Mouse (Mus musculus) gastrocnemius, postnatal 36 days (tissue): ENCODE data around the gene Gm4756. TPM values are rescaled to one million over a fixed set of nuclear protein-coding genes. Genes with fewer than 3 reads are reported as not detected.
"Not testable (repeated sequence)": the region's sequence is repeated elsewhere in the genome, so short reads cannot be mapped to it uniquely, and the experiment has no call there.

Source experiments
- DNase-seq, 2 experiments: peaks; one replicate each; pipeline ENCODE4 v3.0.0; 2022
- intact Hi-C: fragments of 180-260 bp; cut with DNase I; formaldehyde crosslinking; loops from one replicate; pipeline ENCODE4 v1.15.1; 2025
- long read RNA-seq, 2 experiments: library from polyadenylated mRNA; stranded (forward); transcript quantifications; one replicate each; pipeline ENCODE4 v2.0.0; 2021
- total RNA-seq, 2 experiments: library from RNA; stranded (reverse); gene quantifications; 2 replicates each; pipeline ENCODE4 v1.2.3; 2021

The Gm4756 gene
- total RNA-seq = not detected
- long read RNA-seq, experiment 1 = 0 reads
- long read RNA-seq, experiment 2 = 0 reads

- intact Hi-C loops = loop anchor here (5.0 to 10.0 kb wide), 3 partner anchors 112 to 545 kb away; partner anchors contain the start of gene Pcnx4
- DNase-seq = no peak
Observed at GRCm38 (mm10) chr12:72649611-72650330, at the start of gene Gm4756. Gene Gm4756, minus strand, starts transcription at chr12:72649661.

DNA sequence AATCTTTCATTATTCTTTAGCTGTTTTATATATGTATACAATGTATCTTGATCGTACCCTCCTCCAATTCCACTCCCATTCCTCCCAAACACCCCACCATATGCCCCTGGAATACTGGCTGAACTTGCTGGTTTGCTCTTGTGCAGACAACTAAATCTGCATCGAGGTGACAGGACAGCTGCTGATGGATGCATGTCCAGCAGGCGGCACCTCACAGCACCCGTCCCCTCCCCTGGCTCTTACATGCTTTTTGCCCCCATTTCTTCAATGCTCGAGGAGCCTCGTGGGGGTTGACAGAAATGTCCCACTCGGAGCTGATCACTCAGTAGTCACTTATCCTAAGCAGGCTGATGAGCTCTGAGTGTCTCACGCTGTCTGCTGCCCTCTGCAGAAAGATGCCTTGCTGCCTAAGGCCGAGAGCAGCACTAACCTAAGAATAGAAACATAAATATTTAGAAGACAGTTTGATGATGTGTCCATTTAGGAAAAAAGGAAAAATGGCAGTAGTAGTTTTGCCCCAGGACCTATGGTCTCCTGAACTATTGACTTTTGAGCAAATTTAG is 45.5 kb upstream of the Gm4756 start:
- DNase-seq = no peak
- intact Hi-C loops = loop anchor here (5.0 to 10.0 kb wide), 4 partner anchors 38 to 280 kb away; partner anchors contain the start of gene Pcnx4

DNA sequence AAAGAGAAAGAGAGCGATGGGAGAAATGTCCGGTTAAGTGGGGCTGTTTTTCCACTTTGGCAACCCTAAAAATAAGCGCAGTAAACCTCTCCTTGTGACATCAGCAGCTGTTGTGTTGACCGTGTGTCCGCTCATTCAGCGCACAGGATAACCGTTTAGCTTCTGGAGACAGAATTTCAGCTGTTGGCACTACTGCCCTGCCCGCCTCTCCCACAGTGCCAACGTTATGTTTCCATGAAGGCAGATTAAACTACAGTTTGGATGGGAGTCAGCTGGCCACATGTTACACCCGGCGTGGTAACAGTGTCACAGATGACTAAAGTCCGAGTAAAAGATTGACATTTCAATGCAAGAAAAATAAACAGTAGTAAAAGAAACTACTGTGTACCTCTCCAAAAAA is 45.0 kb upstream of the Gm4756 start:
- peak in 1 of 2 experiments; percentile 18 for DNase-seq
- intact Hi-C loops = loop anchor here (5.0 to 10.0 kb wide), 4 partner anchors 37 to 280 kb away; partner anchors contain the start of gene Pcnx4

GRCm38 (mm10) chr12:72693895-72694294 is 44.4 kb upstream of the Gm4756 start:
- no peak for DNase-seq
- intact Hi-C loops = loop anchor here (5.0 to 10.0 kb wide), 4 partner anchors 37 to 281 kb away; partner anchors contain the start of gene Pcnx4

GRCm38 (mm10) chr12:72688281-72688680 is 38.8 kb upstream of the Gm4756 start:
- intact Hi-C loops, DNase-seq: not testable (repeated sequence)

DNA sequence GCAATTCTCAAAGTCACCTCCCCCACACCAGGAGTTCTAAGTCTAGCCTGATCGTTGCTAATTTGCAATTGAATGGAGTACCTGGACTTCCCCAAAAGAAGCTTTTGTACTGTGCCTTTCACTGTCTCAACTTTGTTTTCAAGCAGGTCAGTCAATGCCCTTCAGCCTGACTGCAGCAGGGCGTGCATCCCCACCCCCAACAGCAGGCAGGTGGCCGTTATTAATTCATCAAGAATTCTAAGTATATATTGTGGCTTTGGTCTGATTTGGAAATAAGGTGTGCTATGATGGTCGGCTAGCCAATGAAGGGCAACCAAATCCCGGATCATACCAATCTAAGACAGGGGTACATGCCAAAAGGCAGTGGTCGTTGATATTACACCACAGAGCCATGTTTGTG is 38.3 kb upstream of the Gm4756 start:
- intact Hi-C loops = not testable (repeated sequence)

GRCm38 (mm10) chr12:72686566-72686965 is 37.1 kb upstream of the Gm4756 start:
- intact Hi-C loops, DNase-seq: not testable (repeated sequence)

More for the DNA sequence above, 38.3 kb upstream of the Gm4756 start:
- DNase-seq = not testable (repeated sequence)

GRCm38 (mm10) chr12:72683612-72684011 is 34.2 kb upstream of the Gm4756 start:
- intact Hi-C loops = no loop called here
- no peak for DNase-seq

DNA sequence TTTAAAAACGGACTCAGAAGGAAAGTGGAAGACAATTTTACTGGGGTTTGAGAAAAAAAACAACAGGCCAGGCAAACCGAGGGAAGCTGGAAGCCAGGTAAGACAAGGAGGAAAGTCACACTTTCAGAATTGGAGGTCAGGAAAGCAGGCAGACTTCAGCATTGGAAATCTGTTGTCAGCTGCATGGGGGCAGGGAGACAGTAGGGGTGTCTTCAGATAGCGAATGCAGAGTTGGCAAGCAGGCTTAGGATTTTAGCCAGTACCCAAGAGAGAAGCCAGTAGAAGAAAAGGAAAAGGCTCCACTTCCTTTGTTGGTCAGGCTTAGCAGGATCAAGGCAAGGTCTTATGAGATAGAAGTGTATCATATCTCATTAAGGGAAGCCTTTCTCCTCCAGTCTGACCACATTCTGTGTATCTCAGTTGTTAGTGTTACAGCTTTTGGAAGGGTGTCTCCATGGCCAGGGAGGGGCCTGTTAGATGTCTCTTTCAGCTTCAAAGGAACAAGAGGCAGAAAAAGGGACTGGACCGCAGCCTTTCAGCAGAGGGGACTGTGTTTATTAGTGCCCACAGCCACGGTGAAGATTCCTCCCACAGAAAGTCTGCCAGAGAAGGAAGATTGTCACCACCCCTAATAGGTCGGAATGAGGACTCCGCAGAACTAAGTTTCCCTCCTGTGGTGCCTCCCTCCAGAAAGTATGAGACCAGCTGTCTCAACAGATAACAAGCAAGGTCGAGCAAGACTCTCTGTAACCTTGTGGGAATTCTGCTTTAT is 33.2 kb upstream of the Gm4756 start:
- intact Hi-C loops = no loop called here
- no peak for DNase-seq

- intact Hi-C loops = no loop called here
- no peak for DNase-seq
Observed at GRCm38 (mm10) chr12:72681919-72682318, 32.5 kb upstream of the Gm4756 start.

- intact Hi-C loops = no loop called here
Observed at GRCm38 (mm10) chr12:72679635-72680034, 30.2 kb upstream of the Gm4756 start.

GRCm38 (mm10) chr12:72674820-72675219 is 25.4 kb upstream of the Gm4756 start:
- no peak for DNase-seq
- intact Hi-C loops = no loop called here

More at GRCm38 (mm10) chr12:72679635-72680034, 30.2 kb upstream of the Gm4756 start:
- DNase-seq = no peak

GRCm38 (mm10) chr12:72674079-72674797 is 24.8 kb upstream of the Gm4756 start:
- no peak for DNase-seq
- intact Hi-C loops = no loop called here

GRCm38 (mm10) chr12:72671516-72672135 is 22.2 kb upstream of the Gm4756 start:
- DNase-seq = no peak
- intact Hi-C loops = no loop called here

DNA sequence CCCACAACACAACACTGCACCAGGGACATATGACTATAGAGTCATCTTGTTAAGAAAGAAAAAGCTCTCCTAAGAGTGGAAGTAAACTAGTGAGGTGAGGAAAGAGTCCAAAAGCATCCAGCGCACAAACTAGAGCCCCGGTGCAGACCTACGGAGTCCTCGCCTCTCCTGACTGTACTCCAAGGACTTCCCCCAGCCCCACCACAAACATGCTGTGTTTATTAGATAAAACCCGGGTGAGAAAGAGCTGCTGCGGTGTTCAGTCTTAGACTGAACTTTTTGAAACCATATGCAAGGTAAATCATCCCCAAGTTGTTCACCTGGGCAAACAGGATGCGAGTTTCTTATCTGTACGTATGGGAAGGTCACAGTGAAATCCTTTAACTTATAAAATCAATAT is 21.5 kb upstream of the Gm4756 start:
- no peak for DNase-seq
- intact Hi-C loops = no loop called here

DNA sequence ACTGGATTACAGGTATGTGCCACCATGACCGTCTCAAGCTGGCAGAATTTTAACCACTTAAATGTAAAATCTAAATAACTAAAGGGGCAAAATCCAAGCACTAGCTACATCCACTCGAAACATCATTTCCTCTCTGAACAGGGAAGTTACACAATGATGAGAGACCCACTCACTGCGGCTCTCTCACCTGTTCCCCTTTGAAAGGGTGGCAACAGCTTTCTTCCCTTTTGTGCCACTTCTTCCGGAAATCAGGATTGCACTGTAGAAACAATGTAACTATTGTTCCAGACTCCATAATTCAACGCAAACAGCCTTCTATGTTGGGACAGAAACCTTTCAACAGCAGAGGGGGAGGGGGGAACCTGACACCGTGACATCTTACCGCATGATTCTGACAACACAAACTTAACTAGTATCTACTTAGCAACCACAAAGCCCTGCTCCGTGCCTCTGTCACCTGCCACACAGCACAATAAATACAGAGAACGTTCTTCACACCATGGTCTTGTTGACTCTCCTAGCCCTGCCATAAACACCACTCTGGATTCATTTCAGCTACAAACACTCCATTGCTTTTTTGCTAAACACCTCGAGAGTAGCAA is 18.5 kb upstream of the Gm4756 start:
- no peak for DNase-seq
- intact Hi-C loops = loop anchor here (5.0 kb wide), 1 partner anchor 94 kb away; no protein-coding TSS in a partner anchor

GRCm38 (mm10) chr12:72666015-72666414 is 16.6 kb upstream of the Gm4756 start:
- DNase-seq = no peak
- intact Hi-C loops = loop anchor here (5.0 kb wide), 1 partner anchor 96 kb away; no protein-coding TSS in a partner anchor

- peak; percentile 86 to 90 for DNase-seq
- intact Hi-C loops = loop anchor here (5.0 kb wide), 1 partner anchor 97 kb away; no protein-coding TSS in a partner anchor
Observed at GRCm38 (mm10) chr12:72664735-72665337, 15.4 kb upstream of the Gm4756 start, which contains the start of gene Dhrs7. Gene Dhrs7, minus strand, starts transcription at chr12:72664909.
